Mouse (Mus musculus) testis, adult 2 months (tissue): ENCODE data around the gene Mdga1. TPM values are rescaled to one million over a fixed set of nuclear protein-coding genes. Genes with fewer than 3 reads are reported as not detected.

Experiments used
- H3K27ac ChIP-seq: fragments of 200-500 bp; 2 replicates; pipeline ENCODE4 v1.5.1; 2012; ENCODE audit warnings: low read depth, low read length; ENCODE audit not compliant: control insufficient read depth, insufficient read depth
- H3K27me3 ChIP-seq: fragments of 200-500 bp; 2 replicates; pipeline ENCODE4 v1.6.1; 2012; ENCODE audit warnings: mild to moderate bottlenecking, low read length, moderate library complexity; ENCODE audit not compliant: control insufficient read depth, insufficient read depth
- H3K36me3 ChIP-seq: fragments of 200-500 bp; 2 replicates; pipeline ENCODE4 v1.6.1; 2012; ENCODE audit warnings: mild to moderate bottlenecking, low read length; ENCODE audit not compliant: control insufficient read depth, insufficient read depth
- H3K4me1 ChIP-seq: fragments of 200-500 bp; 2 replicates; pipeline ENCODE4 v1.6.1; 2012; ENCODE audit warnings: low read length; ENCODE audit not compliant: control insufficient read depth, insufficient read depth
- H3K4me3 ChIP-seq: fragments of 200-500 bp; 2 replicates; pipeline ENCODE4 v1.5.1; 2012; ENCODE audit warnings: low read depth, mild to moderate bottlenecking, low read length, moderate library complexity, mixed read lengths; ENCODE audit not compliant: control insufficient read depth
- CTCF ChIP-seq: fragments of 200-500 bp; IDR thresholded peaks from 2 replicates; pipeline ENCODE4 v1.5.1; 2012; ENCODE audit warnings: low read depth, mild to moderate bottlenecking, inconsistent platforms, low read length, moderate library complexity; ENCODE audit not compliant: control insufficient read depth, insufficient read depth, insufficient replicate concordance
- POLR2A ChIP-seq: fragments of 200-500 bp; IDR thresholded peaks from 2 replicates; pipeline ENCODE4 v1.6.1; 2012; ENCODE audit warnings: low read depth, mild to moderate bottlenecking, inconsistent platforms, low read length, moderate library complexity; ENCODE audit not compliant: control insufficient read depth
- polyA plus RNA-seq: library from polyadenylated mRNA; depleted of rRNA; stranded (reverse); fragments of >200 nt; gene quantifications from 2 replicates; pipeline ENCODE4 v1.2.3, GENCODE M21; 2012; rRNA removed

Gene Mdga1
- polyA plus RNA-seq = 0.42 and 0.69 TPM in 2 replicates

GRCm38 (mm10) chr17:29970037-29970555, at the start of gene Mdga1:
Mdga1 (minus strand) TSS chr17:29970087.
- Histone ChIP-seq H3K4me3 (no peak within 1 kb of the TSS), H3K4me1 (no peaks in the 10 kb centered on the region; the same call in 1 of the 2 replicates), H3K27ac (no peak within 1 kb of the TSS), H3K36me3 (no peaks in the 10 kb centered on the region), H3K27me3 (no peaks in the 10 kb centered on the region)
- TF ChIP-seq POLR2A (no peak), CTCF (no peak)

DNA sequence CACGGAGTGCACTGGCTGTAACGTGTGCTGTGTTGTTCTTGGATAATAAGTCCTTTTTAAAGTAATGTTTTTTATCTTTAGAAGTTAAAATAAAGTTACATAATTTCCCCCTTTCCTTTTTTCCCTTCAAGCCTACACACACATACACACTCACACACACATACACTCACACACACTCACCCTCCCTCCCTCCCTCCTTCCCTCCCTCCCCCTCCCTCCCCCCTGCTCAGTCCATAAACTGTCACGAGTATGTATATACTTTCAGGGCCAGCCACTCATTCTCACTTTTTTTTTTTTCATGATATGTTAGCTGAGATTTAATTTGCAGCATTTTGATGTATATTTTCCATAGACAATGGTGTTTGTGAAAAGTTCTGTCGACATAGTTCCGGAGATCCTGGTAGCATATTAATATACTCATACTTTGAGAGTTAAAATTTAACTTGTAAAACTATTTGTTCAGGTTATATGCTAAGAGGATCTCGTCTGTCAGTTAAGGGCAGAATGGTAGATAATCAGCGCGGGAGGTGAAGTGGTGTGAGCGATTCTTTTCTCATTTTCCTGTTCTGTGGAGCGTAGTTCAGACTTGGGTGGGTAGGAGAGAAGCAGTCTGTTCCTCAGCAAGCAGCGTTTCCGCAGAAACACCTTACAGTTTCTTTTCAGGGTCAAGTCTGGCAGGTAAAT, 49.2 kb upstream of the Mdga1 start:
- no peaks in the 10 kb centered on the region for H3K36me3 ChIP-seq
- no peak overlapping the region for H3K4me3 ChIP-seq
- no peaks in the 10 kb centered on the region for H3K27me3 ChIP-seq
- no peak for TF ChIP-seq CTCF
- no peak for TF ChIP-seq POLR2A
- H3K27ac ChIP-seq = no peak overlapping the region
- H3K4me1 ChIP-seq = no peaks in the 10 kb centered on the region

DNA sequence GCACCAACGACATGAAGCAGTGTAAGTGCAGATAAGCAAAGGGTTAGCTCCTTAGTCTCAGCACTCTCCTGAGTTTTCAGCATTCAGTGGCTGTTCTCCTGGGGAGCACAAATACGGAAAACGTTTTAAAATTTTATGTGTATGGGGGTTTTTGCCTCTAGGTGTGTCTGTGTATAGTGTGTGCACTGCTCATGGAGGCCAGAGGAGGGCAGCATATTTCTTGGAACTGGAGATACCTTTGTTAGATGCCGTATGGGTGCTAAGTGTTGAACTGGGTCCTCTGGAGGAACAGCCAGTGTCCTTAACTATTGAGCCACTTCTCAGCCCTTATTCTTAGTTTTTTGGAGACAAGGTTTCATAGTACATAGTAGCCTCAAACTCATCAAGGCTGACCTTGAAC, 44.8 kb upstream of the Mdga1 start:
- no peaks in the 10 kb centered on the region for H3K27me3 ChIP-seq
- no peak overlapping the region for H3K27ac ChIP-seq
- H3K4me3 ChIP-seq = no peak overlapping the region
- no peaks in the 10 kb centered on the region for H3K4me1 ChIP-seq
- H3K36me3 ChIP-seq = no peaks in the 10 kb centered on the region
- no peak for TF ChIP-seq CTCF
- TF ChIP-seq POLR2A = no peak

GRCm38 (mm10) chr17:30008392-30008791, 38.5 kb upstream of the Mdga1 start:
- H3K27me3 ChIP-seq = no peaks in the 10 kb centered on the region
- no peak for TF ChIP-seq CTCF
- TF ChIP-seq POLR2A = no peak
- peak overlapping the region; percentile 83 for H3K4me3 ChIP-seq
- H3K4me1 ChIP-seq = no peaks in the 10 kb centered on the region
- H3K36me3 ChIP-seq = no peaks in the 10 kb centered on the region
- H3K27ac ChIP-seq = peak overlapping the region; percentile 81

DNA sequence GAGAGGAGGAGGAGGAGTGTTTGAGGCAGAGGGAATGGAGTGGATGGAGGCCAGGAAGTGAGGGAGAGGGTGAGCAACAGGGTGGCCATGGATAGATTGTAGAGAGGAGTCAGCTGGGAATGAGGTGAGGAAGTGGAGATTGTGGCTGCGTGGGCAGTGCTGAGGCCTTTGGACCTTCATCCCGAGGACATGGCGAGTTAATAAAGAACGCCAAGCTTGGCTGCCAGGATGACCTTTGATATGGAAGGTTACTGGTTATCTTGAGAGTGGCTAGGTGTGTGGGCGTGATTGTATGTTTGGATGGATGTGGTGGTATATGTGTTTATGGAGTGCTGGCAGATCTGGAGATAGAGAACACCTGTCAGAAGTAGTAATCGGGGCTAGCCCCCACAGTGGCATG, 38.0 kb upstream of the Mdga1 start:
- Histone ChIP-seq H3K4me3 (peak overlapping the region; percentile 83), H3K4me1 (no peaks in the 10 kb centered on the region), H3K36me3 (no peaks in the 10 kb centered on the region), H3K27ac (peak overlapping the region; percentile 81), H3K27me3 (no peaks in the 10 kb centered on the region)
- TF ChIP-seq CTCF = no peak
- TF ChIP-seq POLR2A = no peak

- no peak for TF ChIP-seq CTCF
- peak; percentile 82; the same call in 1 of the 2 replicates for TF ChIP-seq POLR2A
- Histone ChIP-seq H3K27ac (peak overlapping the region; percentile 87), H3K27me3 (no peaks in the 10 kb centered on the region), H3K4me1 (no peaks in the 10 kb centered on the region), H3K4me3 (peak overlapping the region; percentile 77), H3K36me3 (no peaks in the 10 kb centered on the region)
Measured at GRCm38 (mm10) chr17:30006877-30007276, 37.0 kb upstream of the Mdga1 start.

DNA sequence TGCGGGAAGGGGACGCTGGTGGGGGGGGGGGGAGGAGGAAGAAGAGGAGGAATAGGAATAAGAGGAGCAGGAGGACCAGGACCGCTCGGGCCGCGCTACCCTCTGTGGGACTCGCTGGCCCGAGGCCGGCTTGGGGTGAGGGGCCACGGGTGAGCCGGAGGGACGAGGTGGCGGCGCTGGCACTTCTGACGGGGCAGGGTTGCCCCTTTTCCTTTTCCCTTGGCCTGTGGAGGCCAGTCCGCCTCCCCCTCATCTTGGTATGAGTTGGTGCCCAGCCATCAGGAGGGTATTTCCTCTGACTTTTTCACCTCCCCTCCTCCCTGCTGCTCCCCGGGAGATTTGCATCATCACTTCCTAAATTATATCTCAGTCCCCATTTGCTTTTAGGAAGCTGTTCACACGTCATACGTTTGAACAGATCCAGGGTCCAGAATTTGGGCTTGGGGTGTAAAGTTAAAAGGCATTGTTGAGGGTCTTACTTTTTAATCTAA, 35.6 kb upstream of the Mdga1 start:
- TF ChIP-seq POLR2A (no peak), CTCF (no peak)
- Histone ChIP-seq H3K36me3 (no peaks in the 10 kb centered on the region), H3K27me3 (no peaks in the 10 kb centered on the region), H3K4me1 (no peaks in the 10 kb centered on the region), H3K4me3 (peak overlapping the region; percentile 95), H3K27ac (peak overlapping the region; percentile 91)

DNA sequence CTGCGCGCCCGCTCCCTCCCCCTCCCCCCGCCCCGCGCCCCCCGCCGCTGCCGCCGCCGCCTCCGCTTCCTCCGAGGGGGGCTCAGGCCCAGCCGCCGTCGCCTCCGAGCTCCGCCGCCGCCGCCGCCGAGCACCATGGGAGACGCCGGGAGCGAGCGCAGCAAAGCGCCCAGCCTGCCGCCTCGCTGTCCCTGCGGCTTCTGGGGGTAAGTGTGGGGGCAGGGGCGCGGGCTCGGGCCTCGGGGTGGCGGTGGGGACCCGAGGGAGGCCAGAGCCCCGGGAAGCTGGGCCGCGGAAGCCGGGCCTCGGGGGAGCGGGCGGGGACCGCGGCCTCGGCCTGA, 35.2 kb upstream of the Mdga1 start:
- no peaks in the 10 kb centered on the region for H3K27me3 ChIP-seq
- no peak for TF ChIP-seq POLR2A
- no peak for TF ChIP-seq CTCF
- no peaks in the 10 kb centered on the region for H3K36me3 ChIP-seq
- H3K4me3 ChIP-seq = peak overlapping the region; percentile 95
- H3K27ac ChIP-seq = peak overlapping the region; percentile 75
- H3K4me1 ChIP-seq = no peaks in the 10 kb centered on the region
